Mouse (Mus musculus): Measurements from ENCODE around the gene Srsf1. TPM values are rescaled to one million over a fixed set of nuclear protein-coding genes. Genes with fewer than 3 reads are reported as not detected.

Gene Srsf1
- 350 and 367 TPM in 2 replicates for polyA plus RNA-seq (2012; rRNA removed)

DNA sequence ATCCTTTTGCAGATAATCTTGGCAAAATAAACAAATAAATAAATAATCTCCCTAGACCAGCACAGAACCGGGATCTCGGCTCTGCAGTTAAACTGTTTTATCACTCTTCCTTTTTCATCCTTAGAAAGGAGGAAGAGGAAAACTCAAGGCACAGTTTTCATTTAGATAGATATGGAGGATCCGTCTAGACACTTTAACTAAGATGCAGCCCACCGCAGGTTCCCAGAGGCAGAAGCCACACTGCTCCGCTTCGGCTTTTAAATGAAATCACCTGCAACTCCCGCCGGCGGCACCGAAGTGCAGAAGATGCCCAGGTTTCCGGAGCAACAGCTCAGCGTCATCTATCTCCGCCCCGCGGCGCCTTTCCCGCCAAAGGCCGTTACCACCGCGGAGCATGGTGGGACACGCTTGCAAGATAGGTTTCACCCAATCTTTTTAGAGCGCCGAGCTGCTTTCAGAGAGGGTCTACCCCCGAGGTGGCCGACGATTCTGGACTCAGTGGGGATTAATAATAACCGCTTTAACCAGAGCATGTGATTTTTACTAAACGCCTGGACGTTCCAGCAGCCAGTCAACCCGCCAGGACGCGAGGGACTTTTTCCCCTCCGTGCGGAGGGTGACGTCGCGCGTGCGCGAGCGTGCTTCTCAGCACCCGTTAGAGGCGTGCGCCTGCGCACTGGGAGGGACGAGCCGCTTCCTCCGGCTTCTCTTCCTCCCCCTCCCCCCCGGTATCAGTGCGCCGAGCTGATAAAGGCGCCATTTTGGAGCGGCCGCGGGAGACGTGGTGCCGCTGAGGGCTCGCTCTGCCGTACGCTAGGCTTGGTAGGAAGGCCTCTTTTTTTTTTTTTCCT lies at the start of gene Srsf1:
Gene Srsf1 (plus strand): TSS at position 430 of the 851 bp plus-strand sequence.
- DNase-seq, result peak; percentile 98 to 99
- Histone ChIP-seq H3K4me1 (ENCODE audit: control insufficient read depth, insufficient read depth, low read length) (peaks cover 3% of the 10 kb centered on the region; the same call in 1 of the 2 replicates), H3K27me3 (ENCODE audit: control insufficient read depth, insufficient read depth, low read length) (no peaks in the 10 kb centered on the region), H3K4me3 (replicated peaks; ENCODE audit: insufficient read depth, low read depth, low read length) (peak within 1 kb of the TSS; percentile 83), H3K27ac (ENCODE audit: insufficient read depth, low read length) (peak within 1 kb of the TSS; percentile 87)
- under 1% methylated on average over 60 of the region's 60 CpGs for WGBS
- TF ChIP-seq POLR2A (IDR thresholded peaks at IDR 0.05; ENCODE audit: borderline replicate concordance, insufficient read depth, low read length), result peak; percentile 86
- TF ChIP-seq CTCF (IDR thresholded peaks at IDR 0.05; ENCODE audit: borderline replicate concordance, insufficient read depth, low read depth, low read length), result no peak

DNA sequence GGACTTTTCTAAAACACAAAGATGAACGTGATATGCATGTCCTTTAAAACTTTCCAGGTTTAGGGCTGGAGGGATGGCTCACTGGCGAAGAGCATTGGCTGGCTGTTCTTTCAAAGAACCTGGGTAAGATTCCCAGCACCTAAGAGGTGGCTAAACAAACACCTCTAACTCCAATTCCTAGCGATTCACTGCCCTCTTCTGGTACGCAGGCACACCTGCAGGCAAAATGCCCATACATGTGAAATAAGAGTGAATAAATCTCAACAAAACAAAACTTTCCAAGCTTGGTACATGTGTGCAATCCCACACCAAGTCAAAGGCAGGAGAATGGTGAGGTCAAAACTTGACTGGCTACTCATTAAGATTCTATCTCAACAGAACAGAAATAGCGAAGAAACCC lies 47.4 kb upstream of the Srsf1 start:
- H3K27me3 ChIP-seq (ENCODE audit: control insufficient read depth, insufficient read depth, low read length), result no peaks in the 10 kb centered on the region
- no peak overlapping the region for H3K4me3 ChIP-seq (replicated peaks; ENCODE audit: insufficient read depth, low read depth, low read length)
- no peak for DNase-seq
- 92% methylated on average over 5 of the region's 5 CpGs for WGBS
- H3K4me1 ChIP-seq (ENCODE audit: control insufficient read depth, insufficient read depth, low read length), result no peaks in the 10 kb centered on the region
- TF ChIP-seq POLR2A (IDR thresholded peaks at IDR 0.05; ENCODE audit: borderline replicate concordance, insufficient read depth, low read length), result no peak
- no peak; the same call in 1 of the 2 replicates for TF ChIP-seq CTCF (IDR thresholded peaks at IDR 0.05; ENCODE audit: borderline replicate concordance, insufficient read depth, low read depth, low read length)
- no peak overlapping the region for H3K27ac ChIP-seq (ENCODE audit: insufficient read depth, low read length)

DNA sequence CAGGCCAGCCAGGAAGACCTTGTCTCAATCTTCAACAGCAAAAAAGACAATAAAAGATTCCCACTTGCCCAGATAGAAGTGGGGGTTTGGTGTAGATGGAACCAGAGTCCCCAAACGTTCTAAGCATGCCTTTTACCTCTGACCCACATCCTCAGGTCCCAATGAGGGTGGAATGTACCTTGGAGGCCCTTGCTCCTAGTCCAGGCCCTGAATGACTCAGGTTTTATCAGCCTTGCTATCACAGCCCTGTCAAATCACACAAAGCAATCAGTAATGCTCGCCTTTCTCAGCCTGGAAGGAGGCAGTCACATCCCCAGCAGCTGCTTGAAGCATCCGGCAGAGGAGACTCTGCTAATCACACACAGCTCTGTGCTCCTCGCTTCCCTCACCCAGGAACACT lies 44.4 kb upstream of the Srsf1 start:
- TF ChIP-seq CTCF (IDR thresholded peaks at IDR 0.05; ENCODE audit: borderline replicate concordance, insufficient read depth, low read depth, low read length) (no peak), POLR2A (IDR thresholded peaks at IDR 0.05; ENCODE audit: borderline replicate concordance, insufficient read depth, low read length) (no peak)
- no peak overlapping the region for H3K4me3 ChIP-seq (replicated peaks; ENCODE audit: insufficient read depth, low read depth, low read length)
- no peaks in the 10 kb centered on the region for H3K27me3 ChIP-seq (ENCODE audit: control insufficient read depth, insufficient read depth, low read length)
- H3K4me1 ChIP-seq (ENCODE audit: control insufficient read depth, insufficient read depth, low read length), result no peaks in the 10 kb centered on the region
- WGBS, result 74% methylated on average over 4 of the region's 4 CpGs
- H3K27ac ChIP-seq (ENCODE audit: insufficient read depth, low read length), result no peak overlapping the region
- DNase-seq, result no peak

DNA sequence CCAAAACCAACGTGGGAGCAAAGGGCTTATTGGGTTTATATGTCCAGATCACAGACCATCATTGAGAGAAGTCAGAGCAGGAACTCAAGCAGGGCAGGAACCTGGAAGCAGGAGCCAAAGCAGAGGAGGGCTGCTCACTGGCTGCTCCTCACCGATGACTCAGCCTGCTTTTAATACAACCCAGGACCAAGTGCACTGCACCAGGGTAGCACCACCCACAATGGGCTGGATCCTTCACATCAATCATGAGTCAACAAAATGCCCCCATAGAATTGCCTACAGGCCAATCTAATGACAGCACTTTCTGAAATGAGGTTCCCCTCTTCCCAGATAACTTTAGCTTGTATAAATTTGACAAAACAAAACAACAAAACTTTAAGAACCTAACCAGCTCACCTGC lies 43.0 kb upstream of the Srsf1 start:
- 48% methylated on average over 2 of the region's 2 CpGs for WGBS
- TF ChIP-seq CTCF (IDR thresholded peaks at IDR 0.05; ENCODE audit: borderline replicate concordance, insufficient read depth, low read depth, low read length) (no peak), POLR2A (IDR thresholded peaks at IDR 0.05; ENCODE audit: borderline replicate concordance, insufficient read depth, low read length) (no peak)
- no peak overlapping the region for H3K4me3 ChIP-seq (replicated peaks; ENCODE audit: insufficient read depth, low read depth, low read length)
- no peak for DNase-seq
- H3K4me1 ChIP-seq (ENCODE audit: control insufficient read depth, insufficient read depth, low read length), result no peaks in the 10 kb centered on the region; the same call in 1 of the 2 replicates
- no peak overlapping the region for H3K27ac ChIP-seq (ENCODE audit: insufficient read depth, low read length)
- no peaks in the 10 kb centered on the region for H3K27me3 ChIP-seq (ENCODE audit: control insufficient read depth, insufficient read depth, low read length)

DNA sequence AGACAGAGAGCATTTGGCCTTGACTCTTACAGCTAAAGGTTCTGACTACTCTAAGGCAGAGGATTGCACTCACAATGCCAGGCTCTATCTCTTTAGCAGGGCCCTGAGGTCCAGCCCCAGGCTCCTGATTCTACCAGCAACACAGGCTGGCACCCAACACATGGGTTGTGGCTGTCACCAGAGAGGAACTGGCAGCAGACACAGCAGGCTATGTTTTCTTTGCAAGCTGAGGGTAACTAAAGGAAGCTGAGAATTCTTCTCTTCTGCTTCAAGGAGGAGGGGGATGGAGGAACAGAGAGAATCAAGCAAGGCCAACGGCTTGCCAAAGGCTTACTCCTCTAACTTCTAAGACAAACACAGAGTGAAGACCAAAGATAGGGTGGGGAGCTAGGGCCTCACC lies 38.5 kb upstream of the Srsf1 start:
- no peak overlapping the region for H3K27ac ChIP-seq (ENCODE audit: insufficient read depth, low read length)
- 69% methylated on average over 1 of the region's 1 CpGs for WGBS

DNA sequence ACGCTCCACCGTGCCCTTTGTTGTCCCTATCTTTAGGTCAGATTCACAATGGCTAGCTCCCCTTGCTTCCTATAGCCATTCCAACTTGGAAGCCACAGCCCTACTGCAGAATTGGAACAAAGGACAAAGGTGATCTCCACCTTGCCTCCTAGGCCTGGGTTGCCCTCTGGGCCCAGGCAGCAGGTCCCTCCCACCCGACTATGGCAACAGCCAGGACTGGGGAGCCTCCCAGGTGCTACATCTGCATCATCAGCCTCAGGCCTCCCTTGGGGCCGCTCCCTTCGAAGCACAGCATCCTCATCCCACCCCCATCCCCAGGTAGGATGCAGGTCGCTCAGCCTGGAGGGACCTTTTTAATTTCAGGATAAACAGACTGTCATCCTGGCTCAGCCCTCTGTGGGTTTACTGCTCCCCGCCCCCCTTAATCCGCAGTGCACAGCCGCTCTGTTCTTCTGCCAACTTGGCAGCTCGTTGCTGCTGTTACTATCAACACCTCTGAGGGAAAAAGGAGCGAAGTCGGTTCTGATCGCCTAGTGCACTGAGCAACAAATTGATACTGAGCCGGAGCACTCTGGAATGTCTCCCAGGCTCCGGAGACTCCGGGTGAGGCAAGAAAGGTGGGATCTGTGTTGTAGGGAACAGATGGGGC lies 37.5 kb upstream of the Srsf1 start:
- peak; percentile 62 to 63 for DNase-seq
- TF ChIP-seq CTCF (IDR thresholded peaks at IDR 0.05; ENCODE audit: borderline replicate concordance, insufficient read depth, low read depth, low read length), result no peak
- TF ChIP-seq POLR2A (IDR thresholded peaks at IDR 0.05; ENCODE audit: borderline replicate concordance, insufficient read depth, low read length), result no peak
- 13% methylated on average over 16 of the region's 16 CpGs for WGBS
- H3K27ac ChIP-seq (ENCODE audit: insufficient read depth, low read length), result no peak overlapping the region
- no peaks in the 10 kb centered on the region for H3K27me3 ChIP-seq (ENCODE audit: control insufficient read depth, insufficient read depth, low read length)
- H3K4me1 ChIP-seq (ENCODE audit: control insufficient read depth, insufficient read depth, low read length), result peaks cover 5% of the 10 kb centered on the region; the same call in 1 of the 2 replicates
- peak overlapping the region; percentile 30 for H3K4me3 ChIP-seq (replicated peaks; ENCODE audit: insufficient read depth, low read depth, low read length)

More for the DNA sequence above, 38.5 kb upstream of the Srsf1 start:
- TF ChIP-seq CTCF (IDR thresholded peaks at IDR 0.05; ENCODE audit: borderline replicate concordance, insufficient read depth, low read depth, low read length) (no peak), POLR2A (IDR thresholded peaks at IDR 0.05; ENCODE audit: borderline replicate concordance, insufficient read depth, low read length) (no peak)
- Histone ChIP-seq H3K4me1 (ENCODE audit: control insufficient read depth, insufficient read depth, low read length) (peaks cover 5% of the 10 kb centered on the region; the same call in 1 of the 2 replicates), H3K27me3 (ENCODE audit: control insufficient read depth, insufficient read depth, low read length) (no peaks in the 10 kb centered on the region), H3K4me3 (replicated peaks; ENCODE audit: insufficient read depth, low read depth, low read length) (no peak overlapping the region)
- DNase-seq, result no peak

DNA sequence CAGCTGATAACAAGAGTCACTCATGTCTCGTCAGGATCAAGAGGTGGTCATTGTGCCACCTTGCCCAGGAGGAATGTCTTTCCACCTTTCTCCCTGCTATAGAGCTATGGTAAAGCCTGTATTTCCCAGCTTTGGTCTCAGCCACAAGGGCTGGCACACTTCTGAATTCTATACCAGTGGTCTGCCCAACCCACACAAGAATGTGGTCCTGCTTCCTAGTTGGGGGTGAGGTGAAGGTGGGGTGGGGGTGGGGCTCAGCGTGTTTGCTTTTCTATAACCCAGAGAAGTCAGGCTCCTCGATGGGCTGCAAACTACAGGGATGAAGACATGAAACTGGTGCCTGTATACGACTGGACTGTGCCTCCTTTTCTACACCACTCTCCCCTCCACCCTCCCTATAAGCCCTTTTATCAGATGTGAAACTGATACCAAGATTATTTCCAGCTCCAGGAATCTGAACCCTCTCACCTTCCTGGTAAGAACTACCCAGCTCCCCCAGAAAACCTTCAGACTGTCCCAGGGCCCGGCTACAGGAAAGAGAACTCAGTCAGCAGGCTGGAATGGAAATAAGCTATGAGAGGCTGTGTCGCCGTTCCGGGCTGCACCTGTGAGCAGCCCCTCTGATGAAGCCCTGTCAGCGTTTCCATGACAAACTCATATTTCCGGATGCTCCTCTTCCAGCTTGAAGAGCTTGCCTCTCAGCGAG lies 35.8 kb upstream of the Srsf1 start:
- Histone ChIP-seq H3K27me3 (ENCODE audit: control insufficient read depth, insufficient read depth, low read length) (no peaks in the 10 kb centered on the region), H3K27ac (ENCODE audit: insufficient read depth, low read length) (no peak overlapping the region), H3K4me1 (ENCODE audit: control insufficient read depth, insufficient read depth, low read length) (peaks cover 5% of the 10 kb centered on the region; the same call in 1 of the 2 replicates), H3K4me3 (replicated peaks; ENCODE audit: insufficient read depth, low read depth, low read length) (no peak overlapping the region)
- WGBS, result 75% methylated on average over 11 of the region's 11 CpGs
- TF ChIP-seq POLR2A (IDR thresholded peaks at IDR 0.05; ENCODE audit: borderline replicate concordance, insufficient read depth, low read length), result no peak
- TF ChIP-seq CTCF (IDR thresholded peaks at IDR 0.05; ENCODE audit: borderline replicate concordance, insufficient read depth, low read depth, low read length), result no peak
- no peak for DNase-seq

All from cerebellum, adult 2 months (tissue).